Mouse (Mus musculus): ENCODE measurements around the gene Tmem229a. TPM values are rescaled to one million over a fixed set of nuclear protein-coding genes. Genes with fewer than 3 reads are reported as not detected.

The Tmem229a gene
- polyA plus RNA-seq, 1 experiment: not detected

GRCm38 (mm10) chr6:24907824-24908223, 48.3 kb downstream of the Tmem229a start:
- no peak overlapping the region for H3K4me3 ChIP-seq (ENCODE audit: insufficient read depth, low read depth, low read length)
- 93% methylated on average over 2 of the region's 2 CpGs for WGBS
- no peak overlapping the region for H3K27ac ChIP-seq (ENCODE audit: insufficient read depth, low read depth, low read length)
- TF ChIP-seq CTCF (IDR thresholded peaks at IDR 0.05; ENCODE audit: insufficient read depth, low read depth, low read length) (no peak), POLR2A (IDR thresholded peaks at IDR 0.05; ENCODE audit: insufficient read depth, low read depth, low read length) (no peak)
- H3K4me1 ChIP-seq (ENCODE audit: control insufficient read depth, insufficient read depth, low read length): no peaks in the 10 kb centered on the region

DNA sequence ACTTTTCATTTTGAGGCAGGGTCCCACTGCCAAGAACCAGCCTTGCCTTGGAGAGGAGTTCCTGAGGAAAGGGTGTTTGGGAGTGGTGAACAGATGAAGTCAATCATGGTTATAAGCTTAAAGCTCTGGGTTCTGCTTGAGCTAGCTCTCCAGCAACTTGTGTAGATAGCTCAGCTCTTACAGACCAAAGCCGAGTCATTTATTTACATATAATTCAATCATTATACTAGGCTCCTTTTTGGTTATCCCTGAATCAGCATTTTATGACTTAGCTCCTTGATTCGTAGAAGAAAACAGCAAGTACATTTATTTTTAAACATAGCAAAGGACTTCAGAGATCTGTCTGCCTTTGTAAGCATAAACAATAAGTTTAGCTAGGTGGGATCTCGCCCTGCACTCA, 51.0 kb downstream of the Tmem229a start:
- Histone ChIP-seq H3K4me1 (ENCODE audit: control insufficient read depth, insufficient read depth, low read length) (no peaks in the 10 kb centered on the region), H3K4me3 (ENCODE audit: insufficient read depth, low read depth, low read length) (no peak overlapping the region), H3K27ac (ENCODE audit: insufficient read depth, low read depth, low read length) (no peak overlapping the region)
- TF ChIP-seq POLR2A (IDR thresholded peaks at IDR 0.05; ENCODE audit: insufficient read depth, low read depth, low read length) (no peak), CTCF (IDR thresholded peaks at IDR 0.05; ENCODE audit: insufficient read depth, low read depth, low read length) (no peak)
- 92% methylated on average over 3 of the region's 3 CpGs for WGBS

Other genes with a start within 250 kb of the Tmem229a start
- gene Hyal6, start 223.1 kb downstream of the Tmem229a start, polyA plus RNA-seq (2012; ENCODE audit: insufficient read depth, insufficient read length, low replicate concordance, missing spikeins): not detected in 2 replicates
- not detected in 2 replicates for gene Hyal4, start 208.0 kb downstream of the Tmem229a start, polyA plus RNA-seq (2012; ENCODE audit: insufficient read depth, insufficient read length, low replicate concordance, missing spikeins)
- not detected in 2 replicates for gene Spam1, start 165.1 kb downstream of the Tmem229a start, polyA plus RNA-seq (2012; ENCODE audit: insufficient read depth, insufficient read length, low replicate concordance, missing spikeins)
- not detected in 2 replicates for gene Hyal5, start 98.3 kb downstream of the Tmem229a start, polyA plus RNA-seq (2012; ENCODE audit: insufficient read depth, insufficient read length, low replicate concordance, missing spikeins)